Mouse (Mus musculus) thymus, adult 2 months (tissue): Measurements from ENCODE around the gene Hvcn1. TPM values are rescaled to one million over a fixed set of nuclear protein-coding genes. Genes with fewer than 3 reads are reported as not detected.
A peak's percentile ranks its signal among the peaks of the same experiment; 100 is the strongest.

Experiments
- DNase-seq: peaks from one replicate; pipeline ENCODE4 v3.0.0; 2021
- H3K27ac ChIP-seq: fragments of 200-500 bp; 2 replicates; pipeline ENCODE4 v1.5.1; 2012; ENCODE audit warnings: low read length, control low read depth; ENCODE audit not compliant: control insufficient read depth, insufficient read depth
- H3K27me3 ChIP-seq: fragments of 200-500 bp; 2 replicates; pipeline ENCODE4 v1.6.1; 2012; ENCODE audit warnings: mild to moderate bottlenecking, low read length, moderate library complexity, mixed read lengths; ENCODE audit not compliant: control insufficient read depth, insufficient read depth
- H3K36me3 ChIP-seq: fragments of 200-500 bp; 2 replicates; pipeline ENCODE4 v1.6.1; 2012; ENCODE audit warnings: mild to moderate bottlenecking, low read length, moderate library complexity; ENCODE audit not compliant: control insufficient read depth, insufficient read depth
- H3K4me1 ChIP-seq: fragments of 200-500 bp; replicated peaks from 2 replicates; pipeline ENCODE4 v1.6.1; 2012; ENCODE audit warnings: low read length; ENCODE audit not compliant: control insufficient read depth, insufficient read depth
- H3K4me3 ChIP-seq: fragments of 200-500 bp; 2 replicates; pipeline ENCODE4 v1.5.1; 2012; ENCODE audit warnings: mild to moderate bottlenecking, low read length, control low read depth, moderate library complexity; ENCODE audit not compliant: control insufficient read depth, insufficient read depth
- CTCF ChIP-seq: fragments of 200-500 bp; IDR thresholded peaks from 2 replicates; pipeline ENCODE4 v1.5.1; 2012; ENCODE audit warnings: mild to moderate bottlenecking, control low read depth, low read length, moderate library complexity, borderline replicate concordance; ENCODE audit not compliant: control insufficient read depth, poor library complexity, insufficient read depth; ENCODE audit errors: extremely low read depth
- WGBS: fragments of 180-500 bp; shearing (Covaris S2); methylation state at CpG from one replicate; pipeline ENCODE4 v1.1.7; 2018; 5-methylcytosine and 5-hydroxymethylcytosine counted together
- polyA plus RNA-seq: library from polyadenylated mRNA; depleted of rRNA; stranded (reverse); fragments of >200 nt; gene quantifications from 2 replicates; pipeline ENCODE4 v1.2.3, GENCODE M21; 2012; rRNA removed

Hvcn1 gene
- polyA plus RNA-seq, 1 experiment, result 43.9 TPM

GRCm38 (mm10) chr5:122291149-122291548 is 84.5 kb downstream of the Hvcn1 start:
- peaks cover 66% of the 10 kb centered on the region for H3K4me1 ChIP-seq
- TF ChIP-seq CTCF, result no peak

More at GRCm38 (mm10) chr5:122291149-122291548, 84.5 kb downstream of the Hvcn1 start:
- peak; percentile 45 for DNase-seq
- WGBS, result 62% methylated on average over 6 of the region's 6 CpGs
- Histone ChIP-seq H3K27ac (peak overlapping the region; percentile 61), H3K36me3 (no peaks in the 10 kb centered on the region; the same call in 1 of the 2 replicates), H3K27me3 (no peaks in the 10 kb centered on the region), H3K4me3 (no peak overlapping the region)

Other genes with a start within 250 kb of the Hvcn1 start
- gene Cux2, start 156.7 kb upstream of the Hvcn1 start, polyA plus RNA-seq, result 0.18 and 0.75 TPM in 2 replicates
- 0.79 and 169 TPM in 2 replicates for gene Myl2, start 105.9 kb upstream of the Hvcn1 start, polyA plus RNA-seq
- 0.23 and 0.42 TPM in 2 replicates for gene Ccdc63, start 66.0 kb upstream of the Hvcn1 start, polyA plus RNA-seq
- 194 and 220 TPM in 2 replicates for gene Ppp1cc, start 48.5 kb upstream of the Hvcn1 start, polyA plus RNA-seq
- gene Tctn1, start 57.7 kb downstream of the Hvcn1 start, polyA plus RNA-seq, result 41.4 and 45.0 TPM in 2 replicates
- 72.4 and 78.8 TPM in 2 replicates for gene Pptc7, start 77.6 kb downstream of the Hvcn1 start, polyA plus RNA-seq
- 6.3 and 7.2 TPM in 2 replicates for gene Rad9b, start 147.4 kb downstream of the Hvcn1 start, polyA plus RNA-seq
- gene Vps29, start 147.6 kb downstream of the Hvcn1 start, polyA plus RNA-seq, result 38.7 and 54.5 TPM in 2 replicates
- gene Gpn3, start 165.1 kb downstream of the Hvcn1 start, polyA plus RNA-seq, result 103 TPM in 2 replicates
- gene Fam216a, start 165.6 kb downstream of the Hvcn1 start, polyA plus RNA-seq, result 52.6 and 54.4 TPM in 2 replicates
- 220 and 224 TPM in 2 replicates for gene Arpc3, start 185.1 kb downstream of the Hvcn1 start, polyA plus RNA-seq
- 39.9 and 48.2 TPM in 2 replicates for gene Anapc7, start 214.9 kb downstream of the Hvcn1 start, polyA plus RNA-seq